Mouse (Mus musculus) liver, embryonic 11.5 days (tissue): ENCODE results near the gene Kncn. TPM values are rescaled to one million over a fixed set of nuclear protein-coding genes. Genes with fewer than 3 reads are reported as not detected.

Source experiments
- ATAC-seq: fragments of 200-750 bp; cut with Nextera tagmentation; replicated peaks from 2 replicates; pipeline ENCODE4 v1.8.0; 2017; ENCODE audit warnings: moderate number of reproducible peaks, mild to moderate bottlenecking, moderate TSS enrichment, moderate library complexity; ENCODE audit not compliant: low FRiP score
- DNase-seq: peaks from one replicate; pipeline ENCODE4 v3.0.0-alpha.2; 2017; ENCODE audit warnings: low spot score
- H3K27ac ChIP-seq: fragments of 300-500 bp; sonication (generic); 2 replicates; pipeline ENCODE4 v1.5.1; 2014; ENCODE audit warnings: mild to moderate bottlenecking, low read depth, low read length, control low read depth
- H3K27me3 ChIP-seq: fragments of 300-500 bp; sonication (generic); replicated peaks from 2 replicates; pipeline ENCODE4 v1.6.1; 2014; ENCODE audit warnings: low read length, mixed read lengths; ENCODE audit not compliant: control insufficient read depth, insufficient read depth
- H3K36me3 ChIP-seq: fragments of 300-500 bp; sonication (generic); 2 replicates; pipeline ENCODE4 v1.6.1; 2014; ENCODE audit warnings: mild to moderate bottlenecking, low read length, moderate library complexity, mixed read lengths; ENCODE audit not compliant: control insufficient read depth, insufficient read depth
- H3K4me1 ChIP-seq: fragments of 300-500 bp; sonication (generic); replicated peaks from 2 replicates; pipeline ENCODE4 v1.6.1; 2014; ENCODE audit warnings: low read length, mixed read lengths; ENCODE audit not compliant: control insufficient read depth, insufficient read depth
- H3K4me2 ChIP-seq: fragments of 300-500 bp; sonication (generic); 2 replicates; pipeline ENCODE4 v1.6.1; 2014; ENCODE audit warnings: mild to moderate bottlenecking, control low read depth, moderate library complexity
- H3K4me3 ChIP-seq: fragments of 300-500 bp; sonication (generic); 2 replicates; pipeline ENCODE4 v1.5.1; 2014; ENCODE audit warnings: low read depth, low read length, control low read depth
- H3K9ac ChIP-seq: fragments of 300-500 bp; sonication (generic); 2 replicates; pipeline ENCODE4 v1.6.1; 2014; ENCODE audit warnings: low read depth, low read length, control low read depth
- H3K9me3 ChIP-seq: fragments of 300-500 bp; sonication (generic); 2 replicates; pipeline ENCODE4 v1.6.1; 2016; ENCODE audit warnings: low read length, inconsistent platforms, mixed read lengths; ENCODE audit not compliant: control insufficient read depth
- WGBS: fragments of 180-500 bp; shearing (Covaris S2); extraction: QIAGEN DNeasy Blood & Tissue Kit; methylation state at CpG from one replicate; pipeline ENCODE4 v1.1.7; 2014; 5-methylcytosine and 5-hydroxymethylcytosine counted together
- polyA plus RNA-seq: library from polyadenylated mRNA; unstranded; fragments of >200 nt; fragmentation: Nextera tagmentation; extraction: Ambion mirVana; gene quantifications from 2 replicates; pipeline ENCODE4 v1.2.1, GENCODE M21; 2014

The Kncn gene
- polyA plus RNA-seq, 1 experiment from 2014 or later, result not detected

DNA sequence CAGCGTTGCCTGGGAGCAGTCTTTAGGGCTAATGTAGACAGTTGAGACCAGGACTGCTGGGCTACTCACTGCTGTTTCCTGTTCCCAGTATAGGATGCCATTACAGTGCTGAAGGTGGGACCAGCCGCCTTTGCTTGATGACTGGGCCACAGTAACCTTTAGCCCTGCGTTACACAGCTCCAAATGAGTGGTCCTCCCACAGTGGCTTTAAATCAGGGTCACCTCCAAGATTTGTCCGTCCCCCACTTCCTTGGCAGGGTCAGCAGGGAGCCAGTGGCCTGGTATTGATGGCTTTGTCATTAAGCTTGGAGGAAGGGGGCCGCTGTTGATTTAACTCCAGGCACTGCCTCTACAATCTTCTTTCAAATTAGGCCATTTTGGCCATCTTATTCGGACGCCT is 20.8 kb upstream of the Kncn start:
- Histone ChIP-seq H3K9ac (no peak overlapping the region), H3K9me3 (no peaks in the 10 kb centered on the region), H3K27ac (no peak overlapping the region), H3K36me3 (peaks cover 27% of the 10 kb centered on the region), H3K4me2 (no peak overlapping the region), H3K4me1 (0 out of 2 replicates have a peak, but pooled peaks cover 2% of the 10 kb centered on the region), H3K27me3 (no peaks in the 10 kb centered on the region), H3K4me3 (no peak overlapping the region)
- ATAC-seq, result no peak
- DNase-seq, result no peak
- 84% methylated on average over 7 of the region's 7 CpGs for WGBS

DNA sequence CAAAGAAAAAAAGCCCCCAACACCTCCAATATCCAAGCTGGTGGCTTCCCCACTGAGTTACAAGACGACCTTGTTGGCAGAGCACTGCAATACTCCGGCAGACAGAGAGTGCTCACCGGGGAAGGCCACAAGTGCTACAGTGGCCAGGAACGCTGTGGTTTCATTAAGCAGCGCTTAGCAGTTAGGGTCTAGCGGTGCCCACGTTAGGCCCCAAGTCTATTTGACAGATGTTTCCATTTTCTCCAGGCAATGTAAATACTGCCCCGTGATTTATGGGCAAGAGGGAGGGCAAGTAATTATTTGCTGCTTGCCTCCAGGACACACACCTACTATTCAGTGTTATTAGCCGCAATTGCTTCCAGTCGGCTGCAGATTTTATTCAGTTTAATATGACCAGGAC is 20.3 kb upstream of the Kncn start:
- H3K27ac ChIP-seq, result no peak overlapping the region
- DNase-seq (no peak), ATAC-seq (no peak)
- peaks cover 27% of the 10 kb centered on the region for H3K36me3 ChIP-seq
- 65% methylated on average over 10 of the region's 10 CpGs for WGBS
- no peaks in the 10 kb centered on the region for H3K27me3 ChIP-seq
- H3K9ac ChIP-seq, result no peak overlapping the region
- no peak overlapping the region for H3K4me3 ChIP-seq
- H3K4me1 ChIP-seq, result no peaks in the 10 kb centered on the region
- no peaks in the 10 kb centered on the region for H3K9me3 ChIP-seq
- no peak overlapping the region for H3K4me2 ChIP-seq

DNA sequence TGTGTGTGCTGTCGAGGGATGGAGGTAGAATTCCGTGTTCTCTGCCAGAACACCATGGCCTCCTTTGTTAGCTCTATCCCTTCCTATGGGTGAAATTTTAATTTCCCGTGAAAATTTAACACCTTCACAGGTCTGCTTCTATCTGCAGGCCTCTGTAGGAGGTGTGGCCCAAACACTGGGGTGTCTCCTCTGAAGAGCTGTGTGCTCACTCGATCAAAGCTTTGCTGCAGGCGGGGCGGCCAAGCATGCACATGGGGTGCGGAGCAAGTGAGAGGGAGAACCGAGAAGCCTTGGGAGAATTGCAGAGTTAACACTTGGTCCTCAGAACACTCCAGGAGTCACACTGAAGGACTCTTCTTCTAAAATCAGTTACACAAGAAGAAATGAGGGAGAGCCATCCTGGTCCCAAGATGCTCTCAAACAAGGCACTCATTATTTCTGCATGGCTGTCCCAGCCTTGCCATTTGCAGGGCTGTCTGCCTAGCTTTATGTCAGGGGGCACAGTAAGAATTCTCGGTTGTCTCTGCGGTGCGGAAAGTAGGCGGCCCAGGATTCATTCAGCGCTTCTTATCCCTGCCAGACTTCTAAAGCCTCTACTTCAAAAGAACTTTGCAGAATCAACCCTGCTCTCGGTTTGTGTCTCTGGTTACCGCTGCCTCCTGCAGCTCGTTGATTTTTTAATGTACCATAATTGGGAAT is 14.5 kb upstream of the Kncn start:
- Histone ChIP-seq H3K9me3 (no peaks in the 10 kb centered on the region), H3K9ac (no peak overlapping the region), H3K36me3 (peaks cover 26% of the 10 kb centered on the region), H3K27ac (no peak overlapping the region), H3K4me1 (no peaks in the 10 kb centered on the region), H3K4me2 (no peak overlapping the region), H3K4me3 (no peak overlapping the region), H3K27me3 (no peaks in the 10 kb centered on the region)
- ATAC-seq, result no peak
- no peak for DNase-seq
- WGBS, result 64% methylated on average over 16 of the region's 16 CpGs

DNA sequence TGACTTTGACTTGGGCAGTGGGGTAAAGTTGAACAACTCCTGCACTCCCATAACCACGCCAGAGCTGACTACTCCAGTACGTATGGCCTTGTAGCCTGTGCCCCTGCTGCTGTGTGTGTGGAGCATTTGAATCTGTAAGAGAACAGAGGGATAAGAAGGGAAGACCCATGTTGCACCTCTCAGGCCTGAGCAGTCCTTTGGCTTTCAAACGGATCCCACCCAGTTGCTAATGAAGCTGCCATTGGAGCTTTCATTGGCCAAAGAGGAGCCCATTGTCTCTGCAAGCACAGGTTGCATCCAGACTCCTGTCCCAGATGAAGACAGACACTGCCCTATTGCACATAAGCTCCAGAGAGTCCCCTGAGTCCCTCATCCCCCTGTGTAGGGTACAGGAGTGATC is 11.0 kb upstream of the Kncn start:
- Histone ChIP-seq H3K27ac (no peak overlapping the region), H3K36me3 (peaks cover 18% of the 10 kb centered on the region; the same call in 1 of the 2 replicates), H3K9me3 (no peaks in the 10 kb centered on the region), H3K4me1 (no peaks in the 10 kb centered on the region), H3K27me3 (no peaks in the 10 kb centered on the region), H3K4me3 (no peak overlapping the region), H3K9ac (no peak overlapping the region), H3K4me2 (no peak overlapping the region)
- WGBS, result 84% methylated on average over 3 of the region's 3 CpGs
- DNase-seq, result no peak
- no peak for ATAC-seq

DNA sequence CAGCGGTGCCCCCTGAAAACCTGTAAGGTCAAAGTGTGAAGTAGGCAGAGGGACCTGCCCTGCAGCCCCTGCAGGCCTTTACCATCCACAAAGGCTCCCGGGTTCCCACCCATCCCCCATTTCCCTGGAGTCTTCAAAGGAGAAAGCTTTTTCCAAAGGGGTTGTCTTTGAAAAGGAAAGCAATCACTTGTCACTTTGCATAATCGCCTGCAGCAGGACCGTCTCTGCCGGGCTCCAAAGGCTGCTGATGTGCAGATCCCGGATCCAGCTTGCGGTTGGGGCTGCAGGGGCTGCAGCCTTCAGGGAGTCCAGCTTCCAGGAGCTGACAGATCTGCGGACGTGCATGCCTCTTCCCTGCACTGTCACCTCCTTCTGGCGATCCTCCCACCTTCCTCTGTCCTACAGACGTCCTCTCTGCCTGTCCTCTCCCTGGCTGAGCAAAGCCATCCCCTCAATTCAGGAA is 6.0 kb upstream of the Kncn start:
- Histone ChIP-seq H3K27ac (no peak overlapping the region), H3K4me2 (peak overlapping the region; percentile 10; the same call in 1 of the 2 replicates), H3K4me3 (no peak overlapping the region), H3K9me3 (no peaks in the 10 kb centered on the region), H3K4me1 (no peaks in the 10 kb centered on the region), H3K9ac (no peak overlapping the region), H3K36me3 (peaks cover 5% of the 10 kb centered on the region; the same call in 1 of the 2 replicates), H3K27me3 (no peaks in the 10 kb centered on the region)
- ATAC-seq, result no peak
- DNase-seq, result no peak
- WGBS, result 21% methylated on average over 11 of the region's 11 CpGs

DNA sequence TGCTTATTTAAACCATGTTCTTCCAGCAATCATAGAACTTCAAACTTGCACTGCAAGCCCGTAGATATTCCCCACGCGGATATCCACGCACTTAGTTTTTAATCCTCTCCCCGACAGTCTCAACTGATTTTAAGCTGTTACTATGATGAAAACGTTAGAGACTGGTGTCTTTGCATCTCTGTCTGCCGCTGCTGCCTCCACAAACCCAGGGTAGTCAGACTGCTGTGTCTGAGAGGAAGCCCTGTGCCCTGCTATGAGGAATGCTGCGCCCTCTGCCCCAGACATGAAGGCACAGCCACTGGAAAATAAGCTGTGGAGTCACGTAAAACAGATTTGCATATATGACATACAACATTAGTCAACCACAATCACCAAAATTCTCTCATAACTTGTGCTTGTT is 5.4 kb upstream of the Kncn start:
- Histone ChIP-seq H3K9ac (no peak overlapping the region), H3K36me3 (peaks cover 2% of the 10 kb centered on the region; the same call in 1 of the 2 replicates), H3K27ac (no peak overlapping the region), H3K4me1 (no peaks in the 10 kb centered on the region), H3K27me3 (no peaks in the 10 kb centered on the region), H3K4me2 (no peak overlapping the region), H3K4me3 (no peak overlapping the region), H3K9me3 (no peaks in the 10 kb centered on the region)
- no peak for ATAC-seq
- WGBS, result 58% methylated on average over 9 of the region's 9 CpGs
- DNase-seq, result no peak

DNA sequence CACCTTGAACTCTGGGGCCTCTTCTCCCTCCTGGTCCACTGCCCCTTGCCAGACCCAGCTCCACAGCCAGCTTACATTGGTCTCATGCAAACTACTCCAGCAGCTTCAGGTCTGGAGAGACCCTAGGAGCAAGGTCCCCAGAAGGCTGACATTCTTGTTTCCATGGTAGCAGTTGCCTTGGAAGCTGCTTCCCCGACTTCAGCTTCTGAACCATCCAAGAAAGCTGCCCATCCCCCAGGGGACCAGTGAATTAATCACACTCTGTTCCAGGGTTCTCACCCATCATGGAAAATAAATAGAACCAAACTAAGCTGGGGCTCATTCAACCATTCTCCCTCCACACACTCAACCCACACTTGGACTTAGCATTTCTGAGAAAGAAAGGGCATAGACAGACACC is 3.0 kb upstream of the Kncn start:
- H3K4me1 ChIP-seq, result no peaks in the 10 kb centered on the region
- 40% methylated on average over 1 of the region's 1 CpGs for WGBS
- H3K36me3 ChIP-seq, result no peaks in the 10 kb centered on the region
- no peak overlapping the region for H3K4me2 ChIP-seq
- no peak overlapping the region for H3K9ac ChIP-seq
- DNase-seq (no peak), ATAC-seq (no peak)
- no peaks in the 10 kb centered on the region for H3K27me3 ChIP-seq
- no peak overlapping the region for H3K4me3 ChIP-seq
- H3K9me3 ChIP-seq, result no peaks in the 10 kb centered on the region
- H3K27ac ChIP-seq, result no peak overlapping the region

DNA sequence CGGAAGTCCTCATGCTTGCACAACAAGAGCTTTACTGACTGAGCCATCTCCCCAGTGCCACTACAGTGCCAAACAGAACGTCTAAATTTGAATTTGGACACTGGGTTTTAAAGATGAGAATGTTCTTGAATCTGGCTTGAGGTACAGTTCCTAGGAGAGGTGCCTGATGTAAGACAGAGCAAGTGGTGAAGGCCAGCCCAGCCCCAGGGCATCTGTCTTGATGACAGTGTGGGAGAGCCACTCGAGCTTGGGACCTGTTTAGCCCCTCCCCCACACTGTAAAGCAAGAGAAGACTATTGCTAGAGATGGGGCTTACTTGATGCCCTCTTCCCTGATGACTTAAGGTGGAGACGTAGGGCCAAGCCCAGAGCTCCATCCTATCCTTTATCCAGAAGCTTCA is 2.0 kb upstream of the Kncn start:
- ATAC-seq (no peak), DNase-seq (no peak)
- Histone ChIP-seq H3K4me2 (no peak overlapping the region), H3K36me3 (no peaks in the 10 kb centered on the region), H3K4me3 (no peak overlapping the region), H3K9me3 (no peaks in the 10 kb centered on the region), H3K9ac (no peak overlapping the region), H3K4me1 (no peaks in the 10 kb centered on the region), H3K27ac (no peak overlapping the region), H3K27me3 (no peaks in the 10 kb centered on the region)
- 63% methylated on average over 4 of the region's 4 CpGs for whole genome bisulfite sequencing

DNA sequence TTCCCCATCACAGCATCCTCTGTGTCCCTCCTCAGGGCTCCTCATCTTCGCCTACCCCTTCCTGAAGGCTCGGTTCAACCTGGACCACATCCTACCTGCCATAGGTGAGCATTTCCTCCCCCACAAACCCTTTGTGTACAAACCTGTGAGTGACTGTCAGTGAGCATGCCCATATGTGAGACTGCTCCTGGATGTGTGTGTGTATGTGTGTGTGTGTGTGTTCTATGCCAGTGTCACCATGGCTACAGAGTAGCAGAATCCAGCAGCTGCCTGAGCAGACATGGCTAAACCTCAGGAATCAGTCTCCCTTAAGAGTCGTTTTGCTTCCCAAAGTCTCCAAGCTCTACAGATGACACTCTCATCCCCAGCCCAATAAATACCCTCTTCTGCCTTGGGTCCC is 1.6 kb downstream of the Kncn start:
- H3K36me3 ChIP-seq, result no peaks in the 10 kb centered on the region
- no peak overlapping the region for H3K4me3 ChIP-seq
- ATAC-seq (no peak), DNase-seq (no peak)
- WGBS, result 64% methylated on average over 3 of the region's 3 CpGs
- no peaks in the 10 kb centered on the region for H3K9me3 ChIP-seq
- peaks cover 18% of the 10 kb centered on the region for H3K27me3 ChIP-seq
- H3K27ac ChIP-seq, result no peak overlapping the region
- no peak overlapping the region for H3K4me2 ChIP-seq
- H3K9ac ChIP-seq, result no peak overlapping the region
- H3K4me1 ChIP-seq, result no peaks in the 10 kb centered on the region
